Mouse (Mus musculus) adrenal gland, postnatal 25 days (tissue): ENCODE results near the gene Tnks1bp1. TPM values are rescaled to one million over a fixed set of nuclear protein-coding genes. Genes with fewer than 3 reads are reported as not detected.

ENCODE experiments used
- DNase-seq: peaks from one replicate; pipeline ENCODE4 v3.0.0; 2021; ENCODE audit warnings: mixed read lengths
- long read RNA-seq: library from polyadenylated mRNA; stranded (forward); transcript quantifications from one replicate; pipeline ENCODE4 v2.0.0, GENCODE M21; 2021
- total RNA-seq: library from RNA; stranded (reverse); gene quantifications from 2 replicates; pipeline ENCODE4 v1.2.3, GENCODE M21; 2021

The Tnks1bp1 gene
- 80.1 and 137 TPM in 2 replicates for total RNA-seq
- long read RNA-seq, full-length matches to known transcripts: 12 of 90 reads
- long read RNA-seq, partial matches to known transcripts: 26 of 90 reads
- long read RNA-seq, other reads (novel, unspliced or antisense): 52 of 90 reads

GRCm38 (mm10) chr2:85047596-85048167, at the start of gene Tnks1bp1:
Gene Tnks1bp1 (plus strand): TSS chr2:85048022.
- DNase-seq: peak; percentile 98

DNA sequence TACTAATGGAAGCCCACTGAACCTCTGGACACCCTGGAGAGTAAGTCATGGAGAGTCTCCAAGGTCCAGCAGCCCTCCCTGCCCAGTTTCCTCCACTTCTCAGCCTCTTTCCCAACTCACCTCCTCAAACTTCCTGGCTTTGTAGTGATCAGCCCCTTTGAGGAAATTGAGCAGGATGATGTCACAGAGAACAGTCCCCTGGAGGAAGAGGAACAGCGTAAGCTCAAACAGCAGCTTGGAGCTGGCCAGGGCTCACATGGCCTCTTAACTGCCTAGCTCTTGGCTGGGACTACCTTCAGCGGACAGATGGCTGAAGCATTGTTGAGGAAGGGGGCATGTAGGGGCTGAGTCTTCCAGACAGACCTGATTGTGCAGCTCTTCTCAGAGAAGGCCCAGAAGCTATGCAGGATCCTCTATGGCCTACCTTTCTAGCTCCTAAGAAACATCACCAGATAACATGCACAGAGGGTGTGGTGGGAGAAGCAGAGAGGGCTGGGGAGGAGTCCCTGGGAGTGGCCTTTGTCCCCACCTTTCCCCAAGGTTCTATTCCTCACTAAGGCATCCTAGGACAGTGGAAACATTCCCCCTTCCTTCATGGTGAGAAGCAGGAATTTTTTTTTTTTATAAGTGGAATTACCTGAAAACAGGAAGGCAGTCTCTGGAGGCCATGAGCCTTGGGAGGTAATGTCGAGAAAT, 48.2 kb upstream of the Tnks1bp1 start:
- no peak for DNase-seq

GRCm38 (mm10) chr2:85001497-85001896, 46.3 kb upstream of the Tnks1bp1 start:
- no peak for DNase-seq

DNA sequence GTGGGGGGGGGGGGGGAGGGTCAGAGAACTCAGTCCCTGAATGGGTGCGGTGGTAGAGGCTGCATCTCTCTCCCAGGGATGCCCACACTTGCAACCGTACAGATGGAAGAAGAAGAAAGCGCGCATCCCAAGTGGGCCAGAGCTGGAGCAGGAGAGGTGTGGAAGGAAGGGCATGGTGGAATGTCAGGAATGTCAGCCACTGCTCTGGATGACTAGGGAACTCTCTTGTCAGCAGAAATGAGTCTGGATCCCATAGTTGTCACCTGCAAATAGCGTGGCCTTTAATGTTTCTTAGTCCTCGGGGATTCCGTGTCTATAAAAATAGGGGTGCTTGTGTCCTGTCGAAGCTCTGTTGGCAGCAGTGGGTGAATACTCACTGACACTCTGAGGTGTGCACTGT, 45.2 kb upstream of the Tnks1bp1 start:
- DNase-seq: no peak

GRCm38 (mm10) chr2:85004341-85004740, 43.5 kb upstream of the Tnks1bp1 start:
- DNase-seq: no peak

GRCm38 (mm10) chr2:85006600-85006999, 41.2 kb upstream of the Tnks1bp1 start:
- no peak for DNase-seq

DNA sequence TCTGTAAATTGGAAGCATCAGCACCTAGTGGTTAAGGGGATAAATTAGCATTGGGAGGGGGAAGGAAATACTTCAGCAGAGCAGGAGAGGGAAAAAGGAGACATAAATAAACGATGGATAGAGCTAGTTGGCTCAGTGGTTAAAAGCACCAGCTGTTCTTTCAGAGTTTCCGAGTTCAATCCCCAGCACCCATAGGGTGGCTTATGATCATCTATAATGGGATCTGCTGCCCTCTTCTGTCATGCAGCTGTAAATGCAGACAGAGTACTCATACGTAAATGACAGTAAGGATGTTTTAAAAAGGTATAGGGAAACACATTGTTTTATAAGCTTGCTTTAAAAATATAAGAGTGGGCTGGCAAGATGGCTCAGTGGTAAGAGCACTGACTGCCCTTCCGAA, 40.1 kb upstream of the Tnks1bp1 start:
- DNase-seq: no peak

GRCm38 (mm10) chr2:85009212-85009611, 38.6 kb upstream of the Tnks1bp1 start:
- no peak for DNase-seq

GRCm38 (mm10) chr2:85011906-85012604, 35.8 kb upstream of the Tnks1bp1 start:
- no peak for DNase-seq

GRCm38 (mm10) chr2:85012679-85013078, 35.1 kb upstream of the Tnks1bp1 start:
- no peak for DNase-seq

DNA sequence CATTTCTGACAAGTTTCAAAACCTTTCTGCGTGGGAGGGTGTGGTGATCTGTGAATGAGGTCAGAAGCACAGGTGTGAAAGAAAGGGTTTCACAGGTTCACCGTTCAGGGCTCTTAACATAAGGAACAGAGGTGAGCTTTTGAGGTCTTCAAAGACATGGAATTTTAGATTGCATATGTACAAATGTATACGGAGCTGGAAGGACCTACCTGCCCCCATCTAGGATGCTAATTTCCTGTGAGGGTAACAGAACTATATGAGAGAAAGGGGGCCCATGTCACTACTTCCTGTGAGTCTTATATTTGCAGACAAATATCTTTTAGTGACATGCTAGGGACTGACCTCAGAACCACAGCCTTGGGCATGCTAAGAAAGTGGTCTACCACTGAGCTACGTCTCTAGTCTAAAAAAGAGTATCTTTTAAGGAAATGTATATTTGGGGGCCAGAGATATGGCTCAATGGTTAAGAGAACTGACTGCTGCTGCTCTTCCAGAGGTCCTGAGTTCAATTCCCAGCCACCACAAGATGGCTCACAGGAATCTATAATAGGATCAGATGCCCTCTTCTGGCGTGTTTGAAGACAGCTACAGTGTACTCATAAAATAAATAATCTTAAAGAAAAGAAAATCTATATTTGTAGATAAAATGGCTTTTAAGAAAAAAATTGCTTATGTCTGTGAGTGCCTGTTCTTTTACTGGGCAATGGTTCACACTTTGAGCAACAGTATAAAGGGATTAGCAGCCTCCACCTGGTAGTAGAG, 33.8 kb upstream of the Tnks1bp1 start:
- no peak for DNase-seq

DNA sequence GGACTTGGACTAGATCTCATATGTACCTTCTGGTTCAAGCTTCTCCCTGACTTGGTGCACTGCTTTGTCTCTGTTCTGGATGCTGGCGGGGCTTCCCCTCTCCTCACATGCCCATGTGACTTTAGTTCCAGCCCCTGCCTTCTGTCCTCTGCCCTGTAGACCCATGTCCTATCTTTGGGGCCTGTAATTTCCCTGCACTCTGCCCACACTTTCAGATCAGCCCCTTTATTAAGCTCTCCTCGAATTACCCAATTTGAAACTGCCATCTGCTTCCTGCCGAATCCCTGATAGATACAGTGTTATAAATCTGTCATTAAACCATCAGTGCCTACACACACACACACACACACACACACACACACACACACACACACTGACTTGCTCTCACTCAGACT, 33.2 kb upstream of the Tnks1bp1 start:
- no peak for DNase-seq

- DNase-seq: no peak
Measured at GRCm38 (mm10) chr2:85022043-85022442, 25.8 kb upstream of the Tnks1bp1 start.

DNA sequence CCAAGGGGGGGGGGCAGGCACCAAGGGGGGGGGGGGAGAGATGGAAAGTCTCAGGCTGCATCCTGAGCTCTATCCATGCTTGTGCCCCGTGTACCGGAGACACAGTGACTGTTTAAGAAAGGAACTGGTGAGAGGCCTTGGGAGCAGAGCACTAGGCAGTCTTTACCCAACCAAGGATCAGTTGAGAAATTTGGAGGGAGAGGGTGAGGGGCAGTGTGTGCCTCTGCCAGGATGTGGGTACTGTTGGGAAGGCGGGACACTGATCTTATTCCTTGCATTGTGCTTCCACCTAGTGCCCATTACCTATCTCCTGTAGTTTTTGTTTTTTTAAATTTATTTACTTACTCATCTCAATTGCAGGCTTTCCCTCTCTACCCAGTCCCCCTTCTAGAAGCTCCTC, 21.6 kb upstream of the Tnks1bp1 start:
- DNase-seq: no peak

GRCm38 (mm10) chr2:85027281-85027680, 20.5 kb upstream of the Tnks1bp1 start:
- no peak for DNase-seq

DNA sequence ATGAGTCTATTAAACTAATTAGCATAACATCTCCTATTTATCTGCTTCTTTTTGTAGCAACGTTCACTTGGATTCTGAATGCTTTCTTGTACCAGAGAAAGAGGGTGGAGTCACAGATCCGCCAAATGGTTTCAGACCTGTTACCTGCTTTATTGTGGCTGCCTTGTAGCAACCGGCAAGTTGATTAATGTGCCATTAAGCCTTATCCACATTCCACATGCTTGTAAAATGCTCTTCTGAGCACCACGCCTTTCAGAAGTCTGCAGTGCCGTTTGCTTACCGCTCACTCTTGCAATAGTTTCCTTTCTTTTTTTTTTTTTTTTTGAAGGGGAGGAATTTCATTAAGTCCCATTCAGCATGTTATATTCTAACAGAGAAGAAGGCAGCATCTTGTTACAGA, 17.9 kb upstream of the Tnks1bp1 start:
- DNase-seq: no peak

- no peak for DNase-seq
Measured at GRCm38 (mm10) chr2:85030989-85031388, 16.8 kb upstream of the Tnks1bp1 start.

- no peak for DNase-seq
Measured at GRCm38 (mm10) chr2:85033121-85033520, 14.7 kb upstream of the Tnks1bp1 start.

DNA sequence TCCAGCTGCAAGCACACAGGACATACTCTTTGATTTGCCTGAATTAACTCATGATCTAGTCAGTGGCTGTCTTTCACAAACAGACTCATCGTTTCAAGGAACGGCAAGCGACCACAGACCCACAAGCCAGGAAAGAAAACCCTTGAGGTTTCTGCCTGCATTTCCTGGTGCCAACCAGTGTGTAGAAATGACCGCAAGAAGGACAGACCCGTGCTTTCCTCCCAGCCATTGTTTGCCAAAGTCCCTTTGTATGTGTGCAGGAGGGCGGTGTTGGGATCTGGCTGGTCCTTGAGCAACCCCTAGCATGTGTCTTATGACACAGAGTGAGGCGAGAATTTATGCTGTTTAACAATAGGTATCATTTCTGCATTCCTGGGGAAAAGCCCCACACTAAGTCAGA, 13.7 kb upstream of the Tnks1bp1 start:
- DNase-seq: no peak

DNA sequence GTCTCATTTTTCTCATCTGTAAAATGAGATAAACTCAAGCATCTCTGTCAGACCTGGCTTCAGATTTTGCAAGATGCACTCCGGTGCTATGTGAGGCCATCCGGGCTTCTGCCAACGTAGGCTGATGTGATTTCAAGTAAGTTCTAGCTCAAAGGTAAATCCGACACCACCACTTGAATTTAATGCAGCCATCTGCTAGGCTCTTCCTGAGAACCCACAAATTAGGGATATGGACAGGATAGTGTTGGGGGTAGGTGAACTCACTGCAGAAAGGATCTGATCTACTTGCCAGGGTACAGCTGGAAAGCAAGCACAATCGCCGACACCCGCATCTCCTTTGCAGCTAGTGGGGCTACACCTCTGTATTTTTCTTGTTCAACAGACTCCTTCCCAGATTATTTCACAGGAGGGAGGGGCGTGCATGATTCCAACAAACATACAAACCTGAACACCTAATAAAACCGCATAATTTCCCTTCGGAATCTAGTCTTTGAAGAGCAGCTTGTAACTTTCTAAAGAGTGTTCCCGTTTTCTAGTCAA, 11.2 kb upstream of the Tnks1bp1 start:
- DNase-seq: no peak

- DNase-seq: peak; percentile 88
Measured at GRCm38 (mm10) chr2:85037047-85038026, 10.5 kb upstream of the Tnks1bp1 start, which contains the start of the genes Ssrp1 and P2rx3. Gene Ssrp1 (plus strand): TSS chr2:85037234. Gene P2rx3 (minus strand): TSS chr2:85037462.
